Mouse (Mus musculus): Measurements from ENCODE around the gene Dusp9.

Dusp9 gene

DNA sequence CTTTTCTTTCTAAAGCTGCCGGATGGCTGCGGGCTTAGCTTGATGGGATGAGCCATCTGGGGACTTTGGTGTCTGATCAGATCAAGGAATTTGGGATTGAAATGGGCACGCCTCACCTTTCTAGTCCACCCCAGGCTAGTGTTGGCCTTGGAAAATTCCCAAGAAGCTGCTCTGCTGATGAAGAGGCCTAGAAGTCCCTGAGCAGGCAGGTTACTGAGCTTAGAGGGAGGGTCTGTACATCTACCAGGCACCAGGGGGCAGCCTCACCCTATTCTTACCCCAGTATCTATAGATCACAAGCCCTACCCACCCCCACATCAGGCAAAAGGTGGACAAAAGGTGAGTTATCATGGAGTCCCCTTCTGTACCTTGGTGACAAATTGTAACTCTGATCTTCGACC is 32.8 kb downstream of the Dusp9 start:
- DNase-seq (ENCODE audit: low read depth) = peak; percentile 26

GRCm38 (mm10) chrX:73672879-73673618 is 33.8 kb downstream of the Dusp9 start, which contains the start of gene Slc6a8:
Gene Slc6a8, plus strand, starts transcription at chrX:73673150.
- DNase-seq (ENCODE audit: low read depth) = no peak

DNA sequence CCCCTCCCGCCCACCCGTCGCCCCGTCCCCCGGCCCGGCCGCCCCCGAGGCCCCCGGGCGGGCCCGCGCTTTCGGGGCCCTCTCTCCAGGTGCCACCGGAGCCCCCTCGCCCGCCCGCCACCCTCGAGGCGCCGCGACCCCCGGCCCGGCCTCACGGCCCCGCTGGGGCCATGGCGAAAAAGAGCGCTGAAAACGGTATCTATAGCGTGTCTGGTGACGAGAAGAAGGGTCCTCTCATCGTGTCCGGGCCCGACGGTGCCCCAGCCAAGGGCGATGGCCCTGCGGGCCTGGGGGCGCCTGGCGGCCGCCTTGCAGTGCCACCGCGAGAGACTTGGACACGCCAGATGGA is 34.4 kb downstream of the Dusp9 start:
- no peak for DNase-seq (ENCODE audit: low read depth)

GRCm38 (mm10) chrX:73673968-73674661 is 34.9 kb downstream of the Dusp9 start:
- DNase-seq (ENCODE audit: low read depth) = peak; percentile 26

- DNase-seq (ENCODE audit: low read depth) = peak; percentile 40
Measured at GRCm38 (mm10) chrX:73675231-73675630, 36.0 kb downstream of the Dusp9 start.

DNA sequence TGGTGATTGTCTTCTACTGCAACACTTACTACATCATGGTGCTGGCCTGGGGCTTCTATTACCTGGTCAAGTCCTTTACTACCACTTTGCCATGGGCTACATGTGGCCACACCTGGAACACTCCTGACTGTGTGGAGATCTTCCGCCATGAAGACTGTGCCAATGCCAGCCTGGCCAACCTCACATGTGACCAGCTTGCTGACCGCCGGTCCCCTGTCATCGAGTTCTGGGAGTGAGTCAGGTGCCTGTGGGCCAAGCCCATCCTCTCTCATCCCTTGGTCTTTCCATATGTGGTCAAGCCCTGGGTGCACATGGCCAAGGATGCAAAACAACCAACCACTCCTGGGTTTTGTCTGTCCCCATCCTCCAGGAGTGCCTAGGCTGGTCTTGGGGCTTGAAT is 37.4 kb downstream of the Dusp9 start:
- DNase-seq (ENCODE audit: low read depth) = no peak

GRCm38 (mm10) chrX:73684156-73684555 is 44.9 kb downstream of the Dusp9 start:
- no peak for DNase-seq (ENCODE audit: low read depth)

- no peak for DNase-seq (ENCODE audit: low read depth)
Measured at GRCm38 (mm10) chrX:73684978-73685377, 45.8 kb downstream of the Dusp9 start.

DNA sequence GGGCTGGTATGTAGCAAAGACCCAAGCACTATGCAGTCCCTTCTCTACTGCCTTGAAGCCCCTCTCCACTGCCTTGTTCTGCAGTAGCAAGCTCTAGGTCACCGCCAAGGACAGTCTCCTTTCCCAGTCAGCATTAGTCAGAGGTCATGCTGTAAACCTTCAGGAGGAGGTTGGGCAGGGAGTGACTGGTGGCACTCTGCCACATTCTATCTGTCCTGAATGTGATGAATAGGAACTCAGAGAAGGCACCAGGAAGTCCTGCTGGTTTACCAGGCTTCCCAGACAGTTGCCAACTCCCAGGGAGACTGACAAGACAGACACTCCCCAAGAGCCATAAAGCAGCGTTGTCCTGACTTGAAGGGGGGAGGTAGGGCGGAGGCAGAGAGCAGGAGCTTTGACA is 46.4 kb downstream of the Dusp9 start:
- peak; percentile 29 for DNase-seq (ENCODE audit: low read depth)

DNA sequence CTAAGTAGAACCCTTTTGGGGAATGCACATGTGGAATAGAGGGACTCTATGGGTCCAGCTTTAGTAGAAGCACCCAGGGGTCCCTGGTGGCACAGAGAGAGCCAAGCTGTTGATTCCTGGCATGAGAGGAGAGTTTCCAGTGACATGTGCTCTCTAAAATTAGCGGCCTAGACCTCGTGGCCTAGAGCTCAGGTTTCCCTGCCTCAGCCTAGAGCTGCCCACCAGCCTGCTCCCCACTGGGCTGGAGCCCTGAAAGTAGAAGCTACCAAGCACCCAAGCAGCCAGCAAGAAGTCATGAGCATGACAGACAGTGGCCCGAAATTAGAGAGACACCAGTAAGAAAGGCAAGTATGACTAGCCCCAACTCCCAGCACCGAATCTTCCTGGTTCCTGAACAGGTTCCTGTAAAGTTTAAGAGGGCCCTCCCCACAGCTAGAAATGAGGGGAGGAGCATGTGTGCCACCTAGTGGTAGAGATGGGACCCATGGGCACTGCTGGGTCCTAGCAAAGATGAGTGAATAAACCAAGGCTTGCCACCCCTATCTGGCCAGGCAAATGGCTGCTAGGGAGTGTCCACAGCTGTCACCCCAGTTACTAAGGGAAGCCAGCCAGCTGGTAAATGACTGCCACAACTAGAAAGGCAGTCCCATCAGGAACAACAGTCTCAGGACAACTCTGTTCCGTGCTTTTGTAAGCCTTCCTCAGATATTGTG is 51.9 kb downstream of the Dusp9 start:
- DNase-seq (ENCODE audit: low read depth) = no peak

Measured in fibroblast of lung, adult 2 months (primary cell).